Mouse (Mus musculus) spleen, postnatal 10 days (tissue): Measurements from ENCODE around the gene Morc2a.
"Not testable (repeated sequence)": the region's sequence is repeated elsewhere in the genome, so short reads cannot be mapped to it uniquely, and the experiment has no call there.

Experiments used
- DNase-seq, 2 experiments: peaks; one replicate each; pipeline ENCODE4 v3.0.0; 2021 to 2022; ENCODE audit warnings: low spot score in 2 of 2

Morc2a gene

GRCm38 (mm10) chr11:3648964-3649841 lies at the start of gene Morc2a:
TSS of gene Morc2a (plus strand) at chr11:3649191.
- peak; percentile 90 to 96 for DNase-seq

- not testable (repeated sequence) for DNase-seq
Measured at GRCm38 (mm10) chr11:3601966-3602365, 47.0 kb upstream of the Morc2a start.

- not testable (repeated sequence) for DNase-seq
Measured at GRCm38 (mm10) chr11:3602687-3603086, 46.3 kb upstream of the Morc2a start.

- DNase-seq: no peak
Measured at GRCm38 (mm10) chr11:3606456-3606855, 42.5 kb upstream of the Morc2a start.

GRCm38 (mm10) chr11:3615576-3615975 lies 33.4 kb upstream of the Morc2a start:
- DNase-seq: no peak

- no peak for DNase-seq
Measured at GRCm38 (mm10) chr11:3622826-3623225, 26.2 kb upstream of the Morc2a start.

GRCm38 (mm10) chr11:3624391-3625027 lies 24.5 kb upstream of the Morc2a start:
- DNase-seq: no peak

- DNase-seq: peak in 1 of 2 experiments; percentile 16
Measured at GRCm38 (mm10) chr11:3628999-3629491, 19.9 kb upstream of the Morc2a start.

GRCm38 (mm10) chr11:3633269-3633668 lies 15.7 kb upstream of the Morc2a start:
- peak in 1 of 2 experiments; percentile 15 for DNase-seq

- DNase-seq: no peak
Measured at GRCm38 (mm10) chr11:3647688-3648087, 1.3 kb upstream of the Morc2a start.

- no peak for DNase-seq
Measured at GRCm38 (mm10) chr11:3648305-3648963, 557 bp upstream of the Morc2a start.

GRCm38 (mm10) chr11:3650141-3650540 lies 1.1 kb downstream of the Morc2a start:
- DNase-seq: no peak

GRCm38 (mm10) chr11:3661964-3662363 lies 13.0 kb downstream of the Morc2a start:
- DNase-seq: no peak

GRCm38 (mm10) chr11:3667506-3667905 lies 18.5 kb downstream of the Morc2a start:
- DNase-seq: no peak

GRCm38 (mm10) chr11:3668768-3669167 lies 19.8 kb downstream of the Morc2a start:
- no peak for DNase-seq

- no peak for DNase-seq
Measured at GRCm38 (mm10) chr11:3669849-3670248, 20.9 kb downstream of the Morc2a start.

- DNase-seq: no peak
Measured at GRCm38 (mm10) chr11:3671000-3671628, 22.1 kb downstream of the Morc2a start.

GRCm38 (mm10) chr11:3674545-3674944 lies 25.6 kb downstream of the Morc2a start:
- DNase-seq: no peak

GRCm38 (mm10) chr11:3676423-3676822 lies 27.4 kb downstream of the Morc2a start:
- no peak for DNase-seq

- DNase-seq: no peak
Measured at GRCm38 (mm10) chr11:3677204-3677603, 28.2 kb downstream of the Morc2a start.

GRCm38 (mm10) chr11:3679771-3680170 lies 30.8 kb downstream of the Morc2a start:
- DNase-seq: no peak

- no peak for DNase-seq
Measured at GRCm38 (mm10) chr11:3683696-3684095, 34.7 kb downstream of the Morc2a start.
